Mouse (Mus musculus) megakaryocyte, embryonic 14.5 days (primary cell): ENCODE measurements around the gene Rnd2. TPM values are rescaled to one million over a fixed set of nuclear protein-coding genes. Genes with fewer than 3 reads are reported as not detected.
A peak's percentile ranks its signal among the peaks of the same experiment; 100 is the strongest.
"Not testable (repeated sequence)": the region's sequence is repeated elsewhere in the genome, so short reads cannot be mapped to it uniquely, and the experiment has no call there.

Experiments used
- H3K27me3 ChIP-seq: replicated peaks from 2 replicates; pipeline ENCODE3; 2012; ENCODE audit warnings: inconsistent platforms
- H3K36me3 ChIP-seq: replicated peaks from 2 replicates; pipeline ENCODE3; 2012; ENCODE audit warnings: low read length, inconsistent platforms, mixed read lengths
- H3K4me1 ChIP-seq: 2 replicates; pipeline ENCODE4 v1.6.1; 2012; ENCODE audit warnings: inconsistent platforms
- H3K4me3 ChIP-seq: replicated peaks from 2 replicates; pipeline ENCODE3; 2012; ENCODE audit warnings: moderate library complexity, mild to moderate bottlenecking, inconsistent platforms
- H3K9me3 ChIP-seq: 2 replicates; pipeline ENCODE4 v1.6.1; 2012; ENCODE audit warnings: inconsistent platforms
- FLI1 ChIP-seq: IDR thresholded peaks from 2 replicates; pipeline ENCODE4 v1.6.1; 2012; ENCODE audit warnings: low read length, inconsistent platforms, mixed read lengths
- GATA1 ChIP-seq: IDR thresholded peaks from 3 replicates; pipeline ENCODE4 v1.6.1; 2012; ENCODE audit warnings: mixed read lengths, low read length, inconsistent platforms, borderline replicate concordance
- polyA plus RNA-seq: library from polyadenylated mRNA; stranded (reverse); fragments of >175 nt; gene quantifications from 2 replicates; pipeline ENCODE4 v1.2.3, GENCODE M21; 2012; ENCODE audit warnings: low replicate concordance; ENCODE audit not compliant: insufficient read depth

Rnd2 gene
- polyA plus RNA-seq, 1 experiment, result 2.6 TPM

GRCm38 (mm10) chr11:101446319-101446718 is 18.5 kb upstream of the Rnd2 start:
- peaks cover 33% of the 10 kb centered on the region for H3K36me3 ChIP-seq
- no peaks in the 10 kb centered on the region for H3K9me3 ChIP-seq
- H3K27me3 ChIP-seq, result no peaks in the 10 kb centered on the region
- peaks cover 58% of the 10 kb centered on the region for H3K4me1 ChIP-seq
- TF ChIP-seq GATA1 (no peak), FLI1 (no peak)
- H3K4me3 ChIP-seq, result no peak overlapping the region

DNA sequence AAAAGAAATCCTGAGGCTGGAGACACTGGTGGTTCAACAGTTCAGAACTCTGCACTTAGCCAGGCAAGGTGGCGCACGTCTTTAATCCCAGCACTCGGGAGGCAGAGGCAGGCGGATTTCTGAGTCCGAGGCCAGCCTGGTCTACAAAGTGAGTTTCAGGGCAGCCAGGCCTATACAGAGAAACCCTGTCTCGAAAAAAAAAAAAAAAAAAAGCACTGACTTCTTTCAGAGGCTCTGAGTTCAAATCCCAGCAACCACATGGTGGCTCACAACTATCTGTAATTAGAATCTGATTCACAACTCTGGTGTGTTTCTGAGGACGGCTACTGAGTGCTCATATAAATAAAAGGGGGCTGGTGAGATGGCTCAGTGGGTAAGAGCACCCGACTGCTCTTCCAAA is 17.9 kb upstream of the Rnd2 start:
- peaks cover 34% of the 10 kb centered on the region for H3K36me3 ChIP-seq
- H3K4me1 ChIP-seq, result peaks cover 64% of the 10 kb centered on the region
- not testable (repeated sequence) for H3K27me3 ChIP-seq, H3K4me3 ChIP-seq, H3K9me3 ChIP-seq

GRCm38 (mm10) chr11:101447786-101448185 is 17.0 kb upstream of the Rnd2 start:
- peaks cover 70% of the 10 kb centered on the region for H3K4me1 ChIP-seq
- peaks cover 41% of the 10 kb centered on the region for H3K36me3 ChIP-seq
- no peaks in the 10 kb centered on the region for H3K9me3 ChIP-seq
- no peaks in the 10 kb centered on the region for H3K27me3 ChIP-seq
- peak overlapping the region; percentile 97 for H3K4me3 ChIP-seq
- no peak for TF ChIP-seq GATA1
- TF ChIP-seq FLI1, result no peak

GRCm38 (mm10) chr11:101448274-101448746 is 16.5 kb upstream of the Rnd2 start, which contains the start of gene Ifi35:
Gene Ifi35 (plus strand): TSS chr11:101448407.
- Histone ChIP-seq H3K36me3 (peaks cover 40% of the 10 kb centered on the region), H3K4me1 (peaks cover 65% of the 10 kb centered on the region)
- TF ChIP-seq GATA1, result no peak
- no peak for TF ChIP-seq FLI1

GRCm38 (mm10) chr11:101448899-101449298 is 15.9 kb upstream of the Rnd2 start:
- TF ChIP-seq GATA1, result no peak
- no peak for TF ChIP-seq FLI1
- H3K4me3 ChIP-seq, result peak overlapping the region; percentile 97
- H3K36me3 ChIP-seq, result peaks cover 39% of the 10 kb centered on the region
- H3K9me3 ChIP-seq, result no peaks in the 10 kb centered on the region
- peaks cover 61% of the 10 kb centered on the region for H3K4me1 ChIP-seq
- no peaks in the 10 kb centered on the region for H3K27me3 ChIP-seq

More at GRCm38 (mm10) chr11:101448274-101448746, 16.5 kb upstream of the Rnd2 start, which contains the start of gene Ifi35:
- no peaks in the 10 kb centered on the region for H3K9me3 ChIP-seq
- H3K4me3 ChIP-seq, result peak within 1 kb of the TSS; percentile 97
- no peaks in the 10 kb centered on the region for H3K27me3 ChIP-seq

- H3K4me3 ChIP-seq, result peak overlapping the region; percentile 97
Observed at GRCm38 (mm10) chr11:101449596-101449995, 15.2 kb upstream of the Rnd2 start.

GRCm38 (mm10) chr11:101450394-101450793 is 14.4 kb upstream of the Rnd2 start:
- H3K9me3 ChIP-seq, result no peaks in the 10 kb centered on the region
- TF ChIP-seq GATA1 (no peak), FLI1 (no peak)
- no peaks in the 10 kb centered on the region for H3K27me3 ChIP-seq
- peaks cover 49% of the 10 kb centered on the region for H3K4me1 ChIP-seq
- peaks cover 32% of the 10 kb centered on the region for H3K36me3 ChIP-seq
- H3K4me3 ChIP-seq, result no peak overlapping the region

More at GRCm38 (mm10) chr11:101449596-101449995, 15.2 kb upstream of the Rnd2 start:
- not testable (repeated sequence) for H3K27me3 ChIP-seq, H3K9me3 ChIP-seq
- Histone ChIP-seq H3K4me1 (peaks cover 55% of the 10 kb centered on the region), H3K36me3 (peaks cover 33% of the 10 kb centered on the region)

DNA sequence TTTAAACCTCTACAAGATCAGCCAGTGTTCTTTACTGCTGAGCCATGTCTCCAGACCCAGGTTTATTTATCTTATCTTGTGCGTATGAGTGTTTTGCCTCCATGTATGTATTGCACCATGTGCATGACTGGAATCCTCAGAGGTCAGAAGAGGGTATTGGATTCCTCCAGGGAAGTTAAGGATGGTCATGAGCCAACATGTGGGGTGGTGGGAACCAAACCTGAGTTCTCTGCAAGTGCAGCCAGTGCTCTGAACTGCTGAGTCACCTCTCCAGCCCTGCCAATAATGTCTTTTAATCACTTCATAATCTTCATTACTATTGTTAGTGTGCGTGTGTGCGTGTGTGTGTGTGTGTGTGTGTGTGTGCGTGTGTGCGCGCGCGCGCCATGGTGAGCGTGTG is 13.3 kb upstream of the Rnd2 start:
- H3K4me3 ChIP-seq, result no peak overlapping the region
- H3K36me3 ChIP-seq, result peaks cover 33% of the 10 kb centered on the region
- TF ChIP-seq FLI1, result no peak
- TF ChIP-seq GATA1, result no peak
- peaks cover 45% of the 10 kb centered on the region for H3K4me1 ChIP-seq
- H3K9me3 ChIP-seq, result no peaks in the 10 kb centered on the region
- no peaks in the 10 kb centered on the region for H3K27me3 ChIP-seq

DNA sequence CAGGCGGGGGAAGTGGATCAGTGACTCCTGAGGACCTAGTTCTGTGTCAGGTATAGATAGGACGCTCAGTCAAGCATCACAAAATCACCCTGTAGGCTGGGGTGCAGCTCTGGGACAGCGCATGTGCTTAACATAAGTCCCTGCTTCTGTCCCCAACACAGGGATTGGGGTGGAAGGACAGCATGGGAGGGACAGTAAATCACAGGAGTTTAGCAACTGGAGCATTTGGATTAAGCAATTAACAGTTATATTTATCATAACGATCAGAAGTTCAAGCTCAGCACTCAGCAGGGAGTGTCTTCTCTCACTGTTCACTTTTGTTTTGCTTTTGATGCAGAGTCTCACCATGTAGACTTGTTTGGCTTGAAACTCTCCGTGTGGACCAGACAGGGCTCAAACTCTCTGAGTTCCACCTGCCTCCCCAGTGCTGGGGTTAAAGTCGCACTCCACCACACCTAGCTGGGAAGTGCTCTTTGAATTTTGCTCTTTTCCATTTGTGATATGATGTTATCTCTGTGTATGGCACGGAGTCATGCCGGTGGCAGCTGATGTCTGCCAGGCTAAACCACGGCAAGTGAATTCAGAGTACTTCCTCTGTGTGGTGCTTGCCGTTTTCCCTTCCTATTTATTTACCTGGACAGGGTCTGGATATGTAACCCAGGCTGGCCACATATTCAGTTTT is 12.6 kb upstream of the Rnd2 start:
- no peak overlapping the region for H3K4me3 ChIP-seq

GRCm38 (mm10) chr11:101454702-101455101 is 10.1 kb upstream of the Rnd2 start:
- TF ChIP-seq GATA1 (no peak), FLI1 (no peak)
- Histone ChIP-seq H3K9me3 (no peaks in the 10 kb centered on the region), H3K27me3 (no peaks in the 10 kb centered on the region), H3K4me1 (peaks cover 31% of the 10 kb centered on the region), H3K36me3 (peaks cover 64% of the 10 kb centered on the region), H3K4me3 (no peak overlapping the region)

More for the DNA sequence above, 12.6 kb upstream of the Rnd2 start:
- peaks cover 40% of the 10 kb centered on the region for H3K36me3 ChIP-seq
- no peaks in the 10 kb centered on the region for H3K9me3 ChIP-seq
- no peaks in the 10 kb centered on the region for H3K27me3 ChIP-seq
- TF ChIP-seq GATA1 (no peak), FLI1 (no peak)
- peaks cover 45% of the 10 kb centered on the region for H3K4me1 ChIP-seq
